Mouse (Mus musculus): Measurements from ENCODE around the gene Dpy19l1. TPM values are rescaled to one million over a fixed set of nuclear protein-coding genes. Genes with fewer than 3 reads are reported as not detected.

Gene Dpy19l1
- polyA plus RNA-seq, 1 experiment from 2014 or later, result 21.1 TPM

- H3K27ac ChIP-seq, result no peak overlapping the region
- no peak for ATAC-seq
- 83% methylated on average over 9 of the region's 9 CpGs for WGBS
These were observed 41.5 kb downstream of the Dpy19l1 start for GRCm38 (mm10) chr9:24461379-24461961.

GRCm38 (mm10) chr9:24453833-24454232 is 49.1 kb downstream of the Dpy19l1 start:
- Histone ChIP-seq H3K4me1 (no peaks in the 10 kb centered on the region), H3K27ac (no peak overlapping the region), H3K9me3 (replicated peaks) (no peaks in the 10 kb centered on the region), H3K9ac (no peak overlapping the region), H3K4me3 (no peak overlapping the region), H3K36me3 (ENCODE audit: poor library complexity, severe bottlenecking) (peaks cover 4% of the 10 kb centered on the region; the same call in 1 of the 2 replicates), H3K27me3 (no peaks in the 10 kb centered on the region), H3K4me2 (no peak overlapping the region)
- WGBS, result 92% methylated on average over 12 of the region's 12 CpGs
- no peak for ATAC-seq

More at GRCm38 (mm10) chr9:24461379-24461961, 41.5 kb downstream of the Dpy19l1 start:
- no peaks in the 10 kb centered on the region for H3K9me3 ChIP-seq (replicated peaks)
- peaks cover 8% of the 10 kb centered on the region for H3K36me3 ChIP-seq (ENCODE audit: poor library complexity, severe bottlenecking)
- H3K27me3 ChIP-seq, result no peaks in the 10 kb centered on the region
- no peak overlapping the region for H3K4me2 ChIP-seq
- H3K9ac ChIP-seq, result no peak overlapping the region
- H3K4me1 ChIP-seq, result no peaks in the 10 kb centered on the region
- H3K4me3 ChIP-seq, result no peak overlapping the region

- peak; percentile 30; the same call in 1 of the 2 replicates for ATAC-seq
- H3K36me3 ChIP-seq (ENCODE audit: poor library complexity, severe bottlenecking), result peaks cover 14% of the 10 kb centered on the region; the same call in 1 of the 2 replicates
- H3K4me3 ChIP-seq, result no peak overlapping the region
- 0 out of 2 replicates have a peak overlapping the region, but pooled peaks have one; percentile 6 for H3K27ac ChIP-seq
- H3K9ac ChIP-seq, result no peak overlapping the region
- H3K4me1 ChIP-seq, result no peaks in the 10 kb centered on the region
- 83% methylated on average over 3 of the region's 3 CpGs for WGBS
- H3K9me3 ChIP-seq (replicated peaks), result no peaks in the 10 kb centered on the region
- no peaks in the 10 kb centered on the region for H3K27me3 ChIP-seq
- H3K4me2 ChIP-seq, result no peak overlapping the region
These were observed 52.0 kb downstream of the Dpy19l1 start for GRCm38 (mm10) chr9:24450976-24451375.

- Histone ChIP-seq H3K27ac (no peak overlapping the region), H3K4me3 (no peak overlapping the region), H3K36me3 (ENCODE audit: poor library complexity, severe bottlenecking) (peaks cover 14% of the 10 kb centered on the region; the same call in 1 of the 2 replicates), H3K4me2 (no peak overlapping the region), H3K4me1 (no peaks in the 10 kb centered on the region), H3K27me3 (no peaks in the 10 kb centered on the region), H3K9me3 (replicated peaks) (no peaks in the 10 kb centered on the region), H3K9ac (no peak overlapping the region)
- ATAC-seq, result no peak
- WGBS, result 64% methylated on average over 7 of the region's 7 CpGs
These were observed 52.4 kb downstream of the Dpy19l1 start for GRCm38 (mm10) chr9:24450524-24450923.

GRCm38 (mm10) chr9:24434901-24435300 is 68.0 kb downstream of the Dpy19l1 start:
- ATAC-seq, result no peak
- 63% methylated on average over 2 of the region's 2 CpGs for WGBS

GRCm38 (mm10) chr9:24429721-24430120 is 73.2 kb downstream of the Dpy19l1 start:
- H3K4me1 ChIP-seq, result no peaks in the 10 kb centered on the region
- no peaks in the 10 kb centered on the region for H3K27me3 ChIP-seq
- no peaks in the 10 kb centered on the region for H3K9me3 ChIP-seq (replicated peaks)
- ATAC-seq, result no peak
- no peak overlapping the region for H3K4me3 ChIP-seq
- no peak overlapping the region for H3K9ac ChIP-seq
- H3K36me3 ChIP-seq (ENCODE audit: poor library complexity, severe bottlenecking), result peaks cover 22% of the 10 kb centered on the region; the same call in 1 of the 2 replicates
- H3K27ac ChIP-seq, result no peak overlapping the region
- no peak overlapping the region for H3K4me2 ChIP-seq

More at GRCm38 (mm10) chr9:24434901-24435300, 68.0 kb downstream of the Dpy19l1 start:
- no peak overlapping the region for H3K27ac ChIP-seq
- H3K9me3 ChIP-seq (replicated peaks), result no peaks in the 10 kb centered on the region
- H3K4me3 ChIP-seq, result no peak overlapping the region
- H3K4me1 ChIP-seq, result no peaks in the 10 kb centered on the region
- H3K36me3 ChIP-seq (ENCODE audit: poor library complexity, severe bottlenecking), result peaks cover 18% of the 10 kb centered on the region; the same call in 1 of the 2 replicates
- H3K27me3 ChIP-seq, result no peaks in the 10 kb centered on the region
- no peak overlapping the region for H3K4me2 ChIP-seq
- H3K9ac ChIP-seq, result no peak overlapping the region

GRCm38 (mm10) chr9:24425679-24426078 is 77.3 kb downstream of the Dpy19l1 start:
- H3K4me3 ChIP-seq, result no peak overlapping the region
- no peak overlapping the region for H3K4me2 ChIP-seq
- no peak for ATAC-seq
- WGBS, result 89% methylated on average over 1 of the region's 1 CpGs
- H3K4me1 ChIP-seq, result peaks cover 5% of the 10 kb centered on the region
- no peak overlapping the region for H3K9ac ChIP-seq
- H3K36me3 ChIP-seq (ENCODE audit: poor library complexity, severe bottlenecking), result peaks cover 30% of the 10 kb centered on the region
- no peak overlapping the region for H3K27ac ChIP-seq
- no peaks in the 10 kb centered on the region for H3K27me3 ChIP-seq
- no peaks in the 10 kb centered on the region for H3K9me3 ChIP-seq (replicated peaks)

- WGBS, result 95% methylated on average over 8 of the region's 8 CpGs
- Histone ChIP-seq H3K4me1 (peaks cover 5% of the 10 kb centered on the region), H3K4me3 (no peak overlapping the region), H3K36me3 (ENCODE audit: poor library complexity, severe bottlenecking) (peaks cover 40% of the 10 kb centered on the region), H3K9ac (no peak overlapping the region), H3K27me3 (no peaks in the 10 kb centered on the region), H3K9me3 (replicated peaks) (no peaks in the 10 kb centered on the region), H3K4me2 (no peak overlapping the region), H3K27ac (no peak overlapping the region)
- no peak for ATAC-seq
These were observed 79.7 kb downstream of the Dpy19l1 start for GRCm38 (mm10) chr9:24423241-24423640.

GRCm38 (mm10) chr9:24421888-24422287 is 81.1 kb downstream of the Dpy19l1 start:
- H3K9ac ChIP-seq, result no peak overlapping the region
- no peak overlapping the region for H3K4me3 ChIP-seq
- H3K27ac ChIP-seq, result no peak overlapping the region
- no peak overlapping the region for H3K4me2 ChIP-seq
- H3K36me3 ChIP-seq (ENCODE audit: poor library complexity, severe bottlenecking), result peaks cover 40% of the 10 kb centered on the region
- H3K27me3 ChIP-seq, result no peaks in the 10 kb centered on the region
- ATAC-seq, result no peak
- WGBS, result 60% methylated on average over 1 of the region's 1 CpGs
- no peaks in the 10 kb centered on the region for H3K9me3 ChIP-seq (replicated peaks)
- peaks cover 5% of the 10 kb centered on the region for H3K4me1 ChIP-seq

- H3K27ac ChIP-seq, result no peak overlapping the region
- no peak overlapping the region for H3K4me3 ChIP-seq
- no peaks in the 10 kb centered on the region for H3K9me3 ChIP-seq (replicated peaks)
- no peaks in the 10 kb centered on the region for H3K27me3 ChIP-seq
- H3K36me3 ChIP-seq (ENCODE audit: poor library complexity, severe bottlenecking), result peaks cover 40% of the 10 kb centered on the region
- H3K4me2 ChIP-seq, result no peak overlapping the region
- no peak for ATAC-seq
- peaks cover 5% of the 10 kb centered on the region for H3K4me1 ChIP-seq
- H3K9ac ChIP-seq, result no peak overlapping the region
- 73% methylated on average over 3 of the region's 3 CpGs for WGBS
These were observed 81.7 kb downstream of the Dpy19l1 start for GRCm38 (mm10) chr9:24421221-24421620.

GRCm38 (mm10) chr9:24420144-24420543 is 82.8 kb downstream of the Dpy19l1 start:
- H3K4me2 ChIP-seq, result no peak overlapping the region
- H3K27me3 ChIP-seq, result no peaks in the 10 kb centered on the region
- H3K36me3 ChIP-seq (ENCODE audit: poor library complexity, severe bottlenecking), result peaks cover 36% of the 10 kb centered on the region
- H3K9me3 ChIP-seq (replicated peaks), result no peaks in the 10 kb centered on the region
- ATAC-seq, result no peak
- H3K4me3 ChIP-seq, result no peak overlapping the region
- H3K9ac ChIP-seq, result no peak overlapping the region
- H3K4me1 ChIP-seq, result peaks cover 5% of the 10 kb centered on the region
- H3K27ac ChIP-seq, result no peak overlapping the region
- 92% methylated on average over 4 of the region's 4 CpGs for WGBS

GRCm38 (mm10) chr9:24418281-24418680 is 84.7 kb downstream of the Dpy19l1 start:
- 95% methylated on average over 5 of the region's 5 CpGs for WGBS

GRCm38 (mm10) chr9:24411483-24411882 is 91.5 kb downstream of the Dpy19l1 start:
- Histone ChIP-seq H3K27ac (no peak overlapping the region), H3K4me1 (no peaks in the 10 kb centered on the region), H3K9ac (no peak overlapping the region), H3K4me2 (no peak overlapping the region), H3K4me3 (no peak overlapping the region), H3K9me3 (replicated peaks) (no peaks in the 10 kb centered on the region), H3K27me3 (no peaks in the 10 kb centered on the region), H3K36me3 (ENCODE audit: poor library complexity, severe bottlenecking) (peaks cover 15% of the 10 kb centered on the region)
- ATAC-seq, result no peak
- WGBS, result 90% methylated on average over 8 of the region's 8 CpGs

More at GRCm38 (mm10) chr9:24418281-24418680, 84.7 kb downstream of the Dpy19l1 start:
- Histone ChIP-seq H3K9ac (no peak overlapping the region), H3K27me3 (no peaks in the 10 kb centered on the region), H3K27ac (no peak overlapping the region), H3K4me2 (no peak overlapping the region), H3K36me3 (ENCODE audit: poor library complexity, severe bottlenecking) (peaks cover 41% of the 10 kb centered on the region), H3K4me1 (peaks cover 5% of the 10 kb centered on the region), H3K4me3 (no peak overlapping the region), H3K9me3 (replicated peaks) (no peaks in the 10 kb centered on the region)
- no peak for ATAC-seq

Measured in forebrain, embryonic 13.5 days (tissue).